Comparison of ENCODE assay signal across 9 mouse cellular contexts in genomic region chr7:73390426-73391001, GRCm38 (mm10). TPM values are rescaled to one million over a fixed set of nuclear protein-coding genes. Genes with fewer than 3 reads are reported as not detected.
A peak's percentile ranks its signal among the peaks of the same experiment; 100 is the strongest.
DNase-seq lines count a peak whose midpoint lies in the region; ATAC-seq lines count a peak whose summit lies in the region.
"Had no signal": no experiment of that assay in that cellular context is flagged by ENCODE, and none has a peak within 500 bp of the region (broad histone marks: within the 10 kb centered on the region; RNA-seq: fewer than 3 reads in every experiment).

No protein-coding gene starts in this region.

- H3K9ac ChIP-seq in neural tube, embryonic 11.5 days (ENCODE audit: low read length): peak overlapping the region; percentile 97
- H3K9ac ChIP-seq in forebrain, embryonic 16.5 days (replicated peaks; ENCODE audit: low read depth, low read length): peak overlapping the region; percentile 72
- H3K9ac ChIP-seq in liver, embryonic 13.5 days: no peak overlapping the region

- H3K4me3 ChIP-seq in neural tube, embryonic 11.5 days (ENCODE audit: low read depth, low read length): peak overlapping the region; percentile 90
- H3K4me3 ChIP-seq in forebrain, embryonic 16.5 days (replicated peaks; ENCODE audit: low read length): peak overlapping the region; percentile 62
- peak overlapping the region; percentile 51 for H3K4me3 ChIP-seq in liver, embryonic 13.5 days (replicated peaks)

- intact Hi-C loops in gastrocnemius, postnatal 14 days (cut with DNase I; ENCODE audit: low total_unique reads): no loop called here

- no peaks in the 10 kb centered on the region for H3K27me3 ChIP-seq in neural tube, embryonic 11.5 days (ENCODE audit: control insufficient read depth, insufficient read depth, low read length)
- H3K27me3 ChIP-seq in forebrain, embryonic 16.5 days (replicated peaks; ENCODE audit: control insufficient read depth, insufficient read depth, low read length): no peaks in the 10 kb centered on the region
- peaks cover 73% of the 10 kb centered on the region for H3K27me3 ChIP-seq in liver, embryonic 13.5 days

- peaks cover 29% of the 10 kb centered on the region for H3K4me1 ChIP-seq in neural tube, embryonic 11.5 days (ENCODE audit: control insufficient read depth, insufficient read depth, low read length)
- peaks cover 57% of the 10 kb centered on the region for H3K4me1 ChIP-seq in forebrain, embryonic 16.5 days (replicated peaks; ENCODE audit: control insufficient read depth, insufficient read depth, low read length)
- H3K4me1 ChIP-seq in liver, embryonic 13.5 days (replicated peaks): peaks cover 3% of the 10 kb centered on the region; the same call in 1 of the 2 replicates

- H3K27ac ChIP-seq in neural tube, embryonic 11.5 days (ENCODE audit: low read depth, low read length): peak overlapping the region; percentile 96
- H3K27ac ChIP-seq in forebrain, embryonic 16.5 days (ENCODE audit: low read length): peak overlapping the region; percentile 68
- H3K27ac ChIP-seq in liver, embryonic 13.5 days: no peak overlapping the region

- peak; percentile 66 for DNase-seq in neural tube, embryonic 11.5 days (ENCODE audit: low spot score)
- DNase-seq in neural tube, embryonic 10.5 days (ENCODE audit: extremely low spot score, low spot score): no peak
- no peak for DNase-seq in liver, embryonic 13.5 days
- DNase-seq in cerebellum, postnatal 14 days: no peak
- no peak for DNase-seq in spleen, adult 12 weeks (ENCODE audit: low spot score)
- no peak for DNase-seq in gastrocnemius, postnatal 14 days

- 1% methylated on average over 18 of the region's 18 CpGs for WGBS in neural tube, embryonic 11.5 days
- 2% methylated on average over 18 of the region's 18 CpGs for WGBS in forebrain, embryonic 16.5 days
- WGBS in liver, embryonic 13.5 days (ENCODE audit: insufficient replicate concordance): 4% methylated on average over 18 of the region's 18 CpGs

- H3K9me3 ChIP-seq in neural tube, embryonic 11.5 days (ENCODE audit: control insufficient read depth, low read length): no peaks in the 10 kb centered on the region
- no peaks in the 10 kb centered on the region for H3K9me3 ChIP-seq in forebrain, embryonic 16.5 days (ENCODE audit: control insufficient read depth, low read length)
- H3K9me3 ChIP-seq in liver, embryonic 13.5 days (replicated peaks): no peaks in the 10 kb centered on the region

- ATAC-seq in neural tube, embryonic 11.5 days (ENCODE audit: insufficient read depth, low FRiP score, low TSS enrichment): peak; percentile 17
- peak; percentile 13 for ATAC-seq in forebrain, embryonic 16.5 days
- ATAC-seq in liver, embryonic 13.5 days (ENCODE audit: low read depth): no peak; the same call in 1 of the 2 replicates
- ATAC-seq in megakaryocyte, adult 5-6 weeks (ENCODE audit: poor library complexity, severe bottlenecking): no peak

- peak overlapping the region; percentile 92 for H3K4me2 ChIP-seq in neural tube, embryonic 11.5 days (ENCODE audit: low read depth)
- peak overlapping the region; percentile 89 for H3K4me2 ChIP-seq in forebrain, embryonic 16.5 days (ENCODE audit: low read length)
- H3K4me2 ChIP-seq in liver, embryonic 13.5 days: peak overlapping the region; percentile 64

- 0 out of 2 replicates have a peak, but pooled peaks cover 2% of the 10 kb centered on the region for H3K36me3 ChIP-seq in neural tube, embryonic 11.5 days (ENCODE audit: control insufficient read depth, insufficient read depth, low read length)
- no peaks in the 10 kb centered on the region for H3K36me3 ChIP-seq in forebrain, embryonic 16.5 days (ENCODE audit: control insufficient read depth, insufficient read depth)
- no peaks in the 10 kb centered on the region for H3K36me3 ChIP-seq in liver, embryonic 13.5 days

RNA-seq across cellular contexts. Expression of gene Rgma, which starts 15.2 kb away (rescaled TPM):
- polyA plus RNA-seq in neural tube, embryonic 11.5 days (2014; fragmentation: Nextera tagmentation; extraction: Ambion mirVana): 48.9 and 50.1 TPM in 2 replicates
- 22.2 and 23.1 TPM in 2 replicates for polyA plus RNA-seq in forebrain, embryonic 16.5 days (2015; fragmentation: Nextera tagmentation; extraction: Ambion mirVana)
- 0.23 and 0.31 TPM in 2 replicates for polyA plus RNA-seq in liver, embryonic 13.5 days (2015; fragmentation: Nextera tagmentation; extraction: Ambion mirVana)
- total RNA-seq in megakaryocyte, adult 5-6 weeks (2015): not detected in 2 replicates
- total RNA-seq in megakaryocyte, adult 5-6 weeks (2017): not detected in 2 replicates
- total RNA-seq in gastrocnemius, postnatal 14 days (2021): 10 to 100 TPM; 53.4 to 73.5 TPM
- total RNA-seq: hematopoietic stem cell, adult 5-6 weeks had no signal

Comparison
In these comparisons a context has a peak if more than half of its experiments do, and no peak if none do; other contexts are left out.
1. ATAC-seq: peak in neural tube, embryonic 11.5 days (single experiment) and forebrain, embryonic 16.5 days (single experiment); none in liver, embryonic 13.5 days (single experiment) and megakaryocyte, adult 5-6 weeks (single experiment).
2. RNA of gene Rgma, which starts 15.2 kb away (polyA plus RNA-seq): 48.9 to 50.1 TPM in neural tube, embryonic 11.5 days and 22.2 to 23.1 TPM in forebrain, embryonic 16.5 days; 0.23 to 0.31 TPM in liver, embryonic 13.5 days; every median in the first group is over 10 times any median in the second.
3. Peak in every context shown above with its lines, with median percentiles within 50 percentile points of each other: H3K4me2 ChIP-seq and H3K4me3 ChIP-seq.